Mouse (Mus musculus) mature B cell (primary cell): Measurements from ENCODE around the gene Mfsd13b.
"Not testable (repeated sequence)": the region's sequence is repeated elsewhere in the genome, so short reads cannot be mapped to it uniquely, and the experiment has no call there.

ENCODE experiments used
- in situ Hi-C: fragments of 300-500 bp; cut with MboI; formaldehyde crosslinking; loops from 2 replicates; pipeline ENCODE4 v1.14.3; 2019

Gene Mfsd13b

DNA sequence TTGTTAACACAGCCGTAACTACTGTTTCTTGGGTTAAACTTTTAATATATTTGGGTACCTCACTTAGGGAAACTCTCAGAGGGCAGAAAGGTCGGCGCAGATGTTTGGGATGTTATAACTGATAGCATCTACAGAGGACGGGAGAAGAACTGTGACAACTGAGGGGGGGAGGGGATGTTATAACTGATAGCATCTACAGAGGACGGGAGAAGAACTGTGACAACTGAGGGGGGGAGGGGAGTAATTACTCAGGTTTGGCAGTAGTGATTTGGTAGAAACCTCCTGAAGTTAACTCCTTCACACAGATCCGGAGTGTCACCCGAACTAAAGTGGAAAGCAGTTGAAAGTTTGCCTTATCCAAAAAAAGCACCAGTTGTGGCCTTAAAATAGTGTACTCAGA, 659 bp downstream of the Mfsd13b start:
- in situ Hi-C loops: no loop called here

DNA sequence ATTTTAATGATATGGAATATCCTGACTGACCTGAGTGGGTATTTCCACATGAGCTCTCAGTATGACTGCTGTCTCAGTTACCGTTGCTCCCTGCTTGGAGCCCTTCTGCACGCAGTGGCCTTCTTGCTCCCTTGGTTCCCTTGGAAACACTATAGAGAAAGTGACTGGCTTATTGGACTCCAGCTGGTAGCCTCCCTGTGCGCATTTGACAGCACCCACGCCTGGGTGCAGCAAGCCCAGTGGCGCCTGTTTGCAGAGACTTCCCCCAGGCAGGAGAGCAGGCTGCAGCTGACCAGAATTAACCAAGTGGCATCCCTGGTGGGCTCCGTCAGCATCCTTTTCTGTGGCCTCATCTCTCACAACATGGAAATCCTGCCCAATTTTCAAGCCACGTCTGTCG, 8.9 kb downstream of the Mfsd13b start:
- in situ Hi-C loops: no loop called here

- in situ Hi-C loops: no loop called here
These were observed 16.8 kb downstream of the Mfsd13b start for GRCm38 (mm10) chr7:120999021-120999530.

DNA sequence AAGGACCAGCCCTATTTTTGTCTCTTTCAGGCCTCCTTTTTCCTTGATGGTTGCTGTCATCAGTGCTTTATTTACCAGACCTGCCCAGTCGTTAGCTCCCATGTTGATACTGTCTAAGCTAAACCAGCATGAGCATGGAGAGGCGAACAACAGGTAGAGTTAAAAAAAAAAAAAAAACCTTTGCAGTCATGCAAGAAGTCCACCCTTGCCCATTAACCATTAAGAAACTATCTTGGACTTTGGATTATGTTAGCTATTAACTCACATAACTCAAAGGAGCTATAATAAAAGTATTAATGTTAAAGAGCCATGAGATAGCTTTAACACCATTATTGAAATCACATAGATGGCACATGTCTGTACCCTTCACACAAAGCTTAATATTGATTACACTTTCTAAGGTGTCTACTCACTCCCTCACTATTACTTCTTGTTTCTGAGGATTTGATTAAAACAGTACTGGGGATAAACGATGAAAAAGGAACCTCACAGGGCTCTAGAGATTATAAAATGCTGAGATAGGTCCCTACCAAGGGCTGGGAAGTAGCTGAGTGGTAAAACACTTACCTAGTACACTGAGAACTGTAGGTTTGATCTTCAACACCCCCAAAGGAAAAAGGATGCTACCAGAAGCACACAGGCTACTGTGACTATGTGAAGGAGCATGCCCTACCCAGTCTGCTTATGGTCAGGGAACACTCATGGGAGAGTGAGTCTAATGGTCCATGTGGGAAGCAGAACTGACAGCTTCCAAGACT, 17.9 kb downstream of the Mfsd13b start:
- in situ Hi-C loops: no loop called here

DNA sequence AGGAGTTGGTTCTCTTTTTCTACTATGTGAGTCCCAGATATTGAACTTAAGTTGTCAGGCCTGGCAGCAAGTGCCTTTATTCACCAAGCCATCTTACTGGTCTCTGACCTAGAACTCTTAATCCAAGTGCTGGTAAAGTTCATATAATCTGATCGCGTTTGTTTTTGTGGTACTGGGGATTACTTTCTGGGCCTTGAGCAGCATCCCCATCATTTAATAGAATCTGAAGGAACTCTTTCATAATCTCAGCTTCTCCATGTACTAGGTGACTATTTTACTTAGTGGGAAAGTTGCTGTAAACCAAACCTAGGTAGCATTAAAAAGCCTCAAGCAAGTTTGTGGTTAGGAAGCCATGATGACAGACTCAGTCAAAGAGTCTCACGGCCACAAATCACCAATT, 19.6 kb downstream of the Mfsd13b start:
- in situ Hi-C loops: no loop called here

GRCm38 (mm10) chr7:121002407-121002928, 20.2 kb downstream of the Mfsd13b start:
- in situ Hi-C loops: no loop called here

GRCm38 (mm10) chr7:121003793-121004418, 21.6 kb downstream of the Mfsd13b start:
- in situ Hi-C loops: no loop called here

- in situ Hi-C loops: no loop called here
These were observed 29.7 kb downstream of the Mfsd13b start for GRCm38 (mm10) chr7:121011794-121012689.

DNA sequence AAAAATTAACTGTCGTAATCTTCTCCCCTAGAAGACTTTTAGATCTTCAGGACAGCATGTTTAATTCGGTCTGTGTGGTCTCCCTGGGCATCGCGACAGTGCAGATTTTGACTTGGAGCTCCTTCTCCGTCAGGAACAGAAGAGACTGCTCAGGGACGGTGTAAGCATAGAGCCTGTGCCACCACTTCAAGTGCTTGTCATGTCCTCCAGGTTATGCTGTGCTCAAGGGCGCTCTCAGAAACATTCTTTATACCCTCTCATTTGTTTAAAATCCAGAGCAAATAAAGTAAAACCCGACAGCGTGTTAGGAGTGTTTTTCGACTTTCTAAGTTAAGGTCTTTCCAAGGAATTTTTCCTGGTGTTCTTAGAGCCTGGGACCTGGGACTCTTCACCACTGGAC, 32.2 kb downstream of the Mfsd13b start:
- in situ Hi-C loops: no loop called here

DNA sequence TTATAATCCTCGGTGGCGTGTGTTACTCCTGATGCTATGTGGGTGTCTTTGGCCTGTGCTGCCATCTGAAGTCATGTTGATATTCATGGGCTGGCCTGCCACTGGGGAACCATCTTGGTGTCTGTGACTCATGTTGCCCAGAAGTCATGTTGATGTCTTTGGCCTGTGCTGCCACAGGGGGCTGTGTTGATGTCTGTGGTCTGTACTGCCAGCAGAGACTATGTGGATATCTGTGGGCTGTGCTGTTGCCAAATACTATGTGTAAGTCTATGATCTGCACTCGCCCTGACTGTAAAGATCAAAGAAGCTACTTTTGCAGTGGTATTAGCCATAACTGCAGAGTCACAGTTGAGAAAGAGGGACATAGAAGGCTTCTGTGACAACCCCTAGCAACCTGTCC, 36.5 kb downstream of the Mfsd13b start:
- in situ Hi-C loops: no loop called here

DNA sequence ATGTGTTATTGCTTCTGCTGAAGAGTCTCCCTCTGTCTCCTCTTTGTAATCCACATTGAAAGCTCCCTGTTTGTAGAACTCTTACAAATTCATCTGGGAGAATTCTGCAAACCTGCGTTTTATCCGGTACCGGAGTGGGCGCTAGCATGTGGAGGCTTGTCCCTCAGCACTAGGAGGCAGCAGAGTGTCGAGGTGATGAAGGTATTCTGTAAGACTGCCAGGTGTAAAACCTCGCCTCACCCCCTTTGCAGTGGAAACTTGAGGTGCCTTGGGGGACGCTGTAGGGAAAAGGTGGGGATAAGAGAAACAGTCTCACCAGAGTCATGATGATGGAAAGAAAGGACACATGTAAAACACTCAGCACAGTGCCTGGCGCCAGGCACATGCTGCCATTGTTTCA, 38.0 kb downstream of the Mfsd13b start:
- in situ Hi-C loops: no loop called here

DNA sequence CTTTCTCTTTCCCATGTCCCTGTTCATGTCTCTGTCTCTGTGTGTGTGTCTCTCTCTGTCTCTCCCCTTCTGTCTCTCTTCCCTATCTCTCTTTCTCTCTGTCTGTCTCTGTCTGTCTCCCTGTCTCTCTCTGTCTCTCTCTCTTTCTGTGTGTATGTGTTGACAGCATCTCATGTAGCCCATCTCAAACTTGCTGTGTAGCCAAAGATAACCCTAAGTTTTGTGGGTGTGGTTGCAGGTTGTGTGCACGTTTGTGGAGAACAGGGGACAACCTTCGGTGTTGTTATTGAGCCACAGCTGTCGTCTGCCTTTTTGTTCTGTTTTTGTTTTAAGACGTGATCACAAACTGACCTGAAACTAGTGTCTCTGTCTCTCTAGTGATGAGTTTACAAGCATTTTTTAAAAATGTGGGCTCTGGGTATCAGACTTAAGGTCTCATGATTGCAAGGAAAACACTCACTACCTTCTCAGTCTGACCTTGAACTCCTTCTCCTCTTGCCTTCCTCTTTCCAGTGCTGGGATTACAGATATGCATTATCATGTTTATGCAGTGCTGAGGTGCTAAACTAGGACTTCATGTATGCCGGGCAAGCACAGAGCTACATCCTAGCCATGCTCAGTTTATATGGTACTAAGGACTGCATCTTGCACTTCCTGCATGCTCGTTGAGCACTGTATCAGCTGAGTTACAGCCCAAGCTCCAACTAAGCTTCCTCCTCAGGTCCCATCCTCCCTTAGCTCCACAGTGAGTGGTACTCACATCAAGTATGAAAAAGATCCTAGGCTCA, 43.1 kb downstream of the Mfsd13b start:
- in situ Hi-C loops: no loop called here

GRCm38 (mm10) chr7:121026300-121026699, 44.0 kb downstream of the Mfsd13b start:
- in situ Hi-C loops: no loop called here

GRCm38 (mm10) chr7:121029947-121030346, 47.6 kb downstream of the Mfsd13b start:
- in situ Hi-C loops: not testable (repeated sequence)

DNA sequence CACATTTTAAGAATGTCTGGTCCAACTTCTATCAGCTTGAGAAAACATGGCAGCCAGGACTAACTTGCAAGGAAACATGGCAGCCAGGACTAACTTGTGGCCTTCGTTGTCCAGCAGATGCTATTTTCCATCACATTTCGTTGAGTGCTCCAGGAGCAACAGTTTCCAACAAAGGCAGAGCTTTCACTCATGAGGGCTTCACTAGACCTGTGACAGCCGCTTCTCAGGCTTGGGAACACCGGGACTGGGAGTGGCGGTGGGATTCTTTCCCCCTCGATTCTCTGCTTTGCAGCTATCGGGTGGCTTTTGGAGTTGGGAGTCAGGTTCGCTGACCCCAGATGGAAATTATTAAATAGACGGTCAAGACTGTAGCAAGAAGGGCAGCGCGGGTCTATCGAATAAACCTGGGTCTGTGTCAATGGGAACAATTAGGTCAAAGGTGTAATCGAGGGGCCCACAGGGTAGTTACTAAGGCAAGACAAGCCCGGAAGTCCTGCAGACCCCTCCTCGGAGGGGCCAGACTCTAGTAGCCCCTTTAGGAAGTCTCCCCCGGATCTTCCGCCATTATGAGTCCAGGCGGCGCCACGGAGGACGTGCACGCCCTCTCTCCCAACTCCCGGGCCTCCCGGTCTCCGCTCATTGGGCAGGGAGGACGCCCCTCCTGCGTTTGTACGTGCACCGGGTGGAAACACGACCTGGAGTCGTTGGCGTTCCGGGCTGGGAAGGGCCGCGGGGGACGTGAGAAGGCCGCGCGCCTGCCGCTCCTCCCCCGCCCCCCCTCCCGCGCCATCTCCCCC, 51.7 kb downstream of the Mfsd13b start, which contains the start of gene Mettl9:
Gene Mettl9, plus strand, starts transcription at position 590 of the 797 bp plus-strand sequence.
- in situ Hi-C loops: no loop called here

- in situ Hi-C loops: no loop called here
These were observed 52.4 kb downstream of the Mfsd13b start for GRCm38 (mm10) chr7:121034701-121035141.

DNA sequence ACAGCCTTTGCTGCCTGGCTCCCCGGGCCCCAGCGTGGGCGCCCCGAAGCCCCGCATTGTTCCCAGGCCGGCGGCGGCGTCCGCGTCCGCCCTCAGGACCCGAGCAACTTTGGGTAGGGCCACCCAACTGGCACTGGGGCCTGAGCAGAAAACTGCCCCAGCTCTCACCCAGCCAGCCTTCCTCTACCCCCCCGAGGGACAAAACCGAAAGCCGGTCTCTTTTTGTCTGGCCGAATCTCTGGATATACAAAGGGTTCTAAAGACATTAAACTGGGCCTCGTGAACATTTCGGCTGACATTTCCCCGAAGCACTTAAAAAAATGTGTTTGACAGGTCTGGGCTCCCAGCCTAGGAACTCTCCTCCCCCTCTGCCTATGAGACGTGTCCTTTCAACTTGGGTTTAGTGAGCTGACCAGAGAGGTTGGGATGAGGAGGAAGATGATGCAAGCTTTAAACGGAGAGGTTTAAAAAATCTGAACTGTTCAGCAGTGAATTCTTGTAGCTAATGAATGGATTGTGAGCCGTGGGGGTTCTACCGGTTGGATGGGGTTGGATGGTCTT, 52.9 kb downstream of the Mfsd13b start:
- in situ Hi-C loops: no loop called here

DNA sequence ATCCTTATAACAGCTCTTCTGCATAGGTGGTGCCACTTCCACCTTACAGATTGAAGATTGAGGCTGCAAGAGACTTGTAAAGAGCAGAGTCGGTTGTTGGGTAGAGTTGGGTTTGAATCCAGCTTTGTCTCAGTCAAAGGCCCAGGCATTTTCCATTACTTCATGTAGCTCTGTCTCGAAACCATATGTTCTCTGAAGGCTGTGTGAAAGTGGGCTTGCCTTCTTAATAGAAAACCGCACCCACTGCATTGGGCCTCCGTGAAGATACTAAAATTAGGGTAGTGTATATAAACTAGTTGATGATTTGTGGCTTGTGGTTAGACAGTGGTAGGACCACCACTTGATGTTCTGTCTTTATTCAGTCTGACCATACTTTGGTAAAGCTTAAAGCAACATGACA, 58.3 kb downstream of the Mfsd13b start:
- in situ Hi-C loops: no loop called here

DNA sequence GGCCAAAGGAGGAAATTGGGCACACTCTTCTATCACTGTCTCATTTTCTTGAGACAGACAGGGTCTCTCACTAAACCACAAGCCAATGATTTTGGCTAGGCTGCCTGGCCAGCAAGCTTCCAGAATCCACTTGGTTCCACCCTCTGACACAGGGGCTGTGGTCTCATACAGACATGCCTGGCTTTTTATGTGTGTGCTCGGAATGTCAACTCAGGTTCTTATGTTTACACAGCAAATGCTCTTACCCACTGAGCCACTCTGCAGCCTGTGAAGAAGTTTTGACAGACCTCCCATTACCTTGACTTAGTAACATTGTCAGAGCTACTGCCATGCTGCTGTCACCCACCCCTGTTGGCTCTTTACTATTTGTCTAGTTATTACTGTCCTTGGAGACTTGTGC, 59.7 kb downstream of the Mfsd13b start:
- in situ Hi-C loops: no loop called here

GRCm38 (mm10) chr7:121043004-121043403, 60.7 kb downstream of the Mfsd13b start:
- in situ Hi-C loops: no loop called here
